Comparison of ENCODE assay signal across 19 mouse cellular contexts in genomic region chrX:48288008-48288407, GRCm38 (mm10). TPM values are rescaled to one million over a fixed set of nuclear protein-coding genes. Genes with fewer than 3 reads are reported as not detected.
DNase-seq lines count a peak whose midpoint lies in the region; ATAC-seq and TF ChIP-seq lines count a peak whose summit lies in the region.
"Had no signal": no experiment of that assay in that cellular context is flagged by ENCODE, and none has a peak within 500 bp of the region (broad histone marks: within the 10 kb centered on the region; RNA-seq: fewer than 3 reads in every experiment).

No protein-coding gene starts in this region.

- peaks cover 2% of the 10 kb centered on the region; the same call in 1 of the 2 replicates for H3K4me1 ChIP-seq in bone marrow, adult 2 months (ENCODE audit: control insufficient read depth, insufficient read depth, low read length)
- H3K4me1 ChIP-seq in liver, embryonic 15.5 days (replicated peaks) = peaks cover 49% of the 10 kb centered on the region
- H3K4me1 ChIP-seq: embryonic facial prominence, embryonic 10.5 days; heart, embryonic 13.5 days; hindbrain, embryonic 15.5 days had no signal

- TF ChIP-seq CTCF in bone marrow, adult 2 months (IDR thresholded peaks at IDR 0.05; ENCODE audit: control insufficient read depth, insufficient read depth, low read length) = no peak

- no peaks in the 10 kb centered on the region; the same call in 1 of the 2 replicates for H3K27me3 ChIP-seq in liver, embryonic 15.5 days
- H3K27me3 ChIP-seq: hindbrain, embryonic 15.5 days had no signal

- H3K9me3 ChIP-seq in liver, embryonic 15.5 days (replicated peaks) = no peaks in the 10 kb centered on the region
- H3K9me3 ChIP-seq: embryonic facial prominence, embryonic 10.5 days; forebrain, embryonic 12.5 days; heart, embryonic 13.5 days; hindbrain, embryonic 15.5 days had no signal

- no peak for TF ChIP-seq POLR2A in bone marrow, adult 2 months (IDR thresholded peaks at IDR 0.05; ENCODE audit: borderline replicate concordance, control insufficient read depth, low read depth, low read length)

- H3K27ac ChIP-seq in bone marrow, adult 2 months (ENCODE audit: control insufficient read depth, insufficient read depth, low read depth, low read length, poor library complexity) = peak overlapping the region; percentile 42; the same call in 1 of the 2 replicates
- H3K27ac ChIP-seq in liver, embryonic 15.5 days (replicated peaks) = peak overlapping the region; percentile 97
- H3K27ac ChIP-seq: embryonic facial prominence, embryonic 10.5 days; forebrain, embryonic 12.5 days; heart, embryonic 13.5 days; hindbrain, embryonic 15.5 days had no signal

- ATAC-seq in erythroid progenitor cell, adult 5-6 weeks (replicated peaks; ENCODE audit: low FRiP score, poor library complexity, severe bottlenecking) = peak; percentile 63
- ATAC-seq in liver, embryonic 15.5 days (ENCODE audit: insufficient read depth) = no peak
- ATAC-seq: forebrain, embryonic 16.5 days; inflammation-experienced regulatory T-cells, adult 6 months had no signal

- no peak overlapping the region for H3K9ac ChIP-seq in liver, embryonic 15.5 days
- H3K9ac ChIP-seq: forebrain, embryonic 12.5 days; heart, embryonic 13.5 days; hindbrain, embryonic 15.5 days had no signal

- H3K4me2 ChIP-seq in liver, embryonic 15.5 days = peak overlapping the region; percentile 38; the same call in 1 of the 2 replicates
- H3K4me2 ChIP-seq: forebrain, embryonic 12.5 days; heart, embryonic 13.5 days; hindbrain, embryonic 15.5 days had no signal

- no peaks in the 10 kb centered on the region for H3K36me3 ChIP-seq in liver, embryonic 15.5 days (replicated peaks)
- H3K36me3 ChIP-seq: embryonic facial prominence, embryonic 10.5 days; forebrain, embryonic 12.5 days; heart, embryonic 13.5 days; hindbrain, embryonic 15.5 days had no signal

- WGBS in bone marrow, adult 2 months = 78% methylated on average over 4 of the region's 4 CpGs
- 49% methylated on average over 4 of the region's 4 CpGs for WGBS in liver, embryonic 15.5 days (ENCODE audit: insufficient replicate concordance)

- peak; percentile 31 for DNase-seq in heart, adult 11 months
- DNase-seq in heart, adult 8-10 months (ENCODE audit: low spot score) = no peak
- no peak for DNase-seq in gastrocnemius, postnatal 14 days
- DNase-seq in cerebellum, adult 11-12 months = no peak
- no peak for DNase-seq in adrenal gland, adult 18-20 months (ENCODE audit: low spot score in 2 of 2)
- DNase-seq: adrenal gland, adult 2 months; cerebellum, adult 2 months; cerebellum, postnatal 10 days; gastrocnemius, postnatal 10 days; heart, postnatal 36 days had no signal

- intact Hi-C loops in gastrocnemius, postnatal 14 days (cut with DNase I; ENCODE audit: low total_unique reads) = loop anchor here (10.0 kb wide), 2 partner anchors 57 to 127 kb away; partner anchors contain the start of gene Bcorl1

- H3K4me3 ChIP-seq in bone marrow, adult 2 months (replicated peaks; ENCODE audit: control insufficient read depth, low read depth, low read length) = no peak overlapping the region
- H3K4me3 ChIP-seq in liver, embryonic 15.5 days (replicated peaks) = no peak overlapping the region
- H3K4me3 ChIP-seq: embryonic facial prominence, embryonic 10.5 days; forebrain, embryonic 12.5 days; heart, embryonic 13.5 days; hindbrain, embryonic 15.5 days had no signal

RNA-seq across cellular contexts. Expression of gene Utp14a, which starts 31.3 kb away (rescaled TPM):
- 10 to 100 TPM; 11.0 to 18.6 (median 17.0) TPM for total RNA-seq in heart, adult 8-10 months (2022)
- 20.2 and 29.7 TPM in 2 replicates for polyA plus RNA-seq in bone marrow, adult 2 months (2011; ENCODE audit: insufficient read depth, insufficient read length, low replicate concordance, missing spikeins)
- total RNA-seq in erythroid progenitor cell, adult 5-6 weeks (2015; ENCODE audit: low replicate concordance) = 5.4 and 8.4 TPM in 2 replicates
- total RNA-seq in erythroid progenitor cell, adult 5-6 weeks (2017; ENCODE audit: low replicate concordance) = 8.4 and 10.4 TPM in 2 replicates
- polyA plus RNA-seq in liver, embryonic 15.5 days (2015; fragmentation: Nextera tagmentation; extraction: Ambion mirVana) = 6.8 and 8.1 TPM in 2 replicates
- 10 to 100 TPM; 11.5 to 15.0 TPM for total RNA-seq in gastrocnemius, postnatal 14 days (2021)
- 10 to 100 TPM; 17.6 to 18.3 TPM for total RNA-seq in adrenal gland, adult 18-20 months (2021)

RNA-seq across cellular contexts. Expression of gene Bcorl1, which starts 53.1 kb away (rescaled TPM):
- total RNA-seq in heart, adult 8-10 months (2022) = 1 to 10 TPM; 4.9 to 6.1 (median 5.5) TPM
- 15.3 and 27.3 TPM in 2 replicates for polyA plus RNA-seq in bone marrow, adult 2 months (2011; ENCODE audit: insufficient read depth, insufficient read length, low replicate concordance, missing spikeins)
- 32.1 and 40.2 TPM in 2 replicates for total RNA-seq in erythroid progenitor cell, adult 5-6 weeks (2015; ENCODE audit: low replicate concordance)
- total RNA-seq in erythroid progenitor cell, adult 5-6 weeks (2017; ENCODE audit: low replicate concordance) = 86.3 and 87.1 TPM in 2 replicates
- polyA plus RNA-seq in liver, embryonic 15.5 days (2015; fragmentation: Nextera tagmentation; extraction: Ambion mirVana) = 3.6 and 3.7 TPM in 2 replicates
- total RNA-seq in gastrocnemius, postnatal 14 days (2021) = 1 to 10 TPM; 5.5 to 8.4 TPM
- 1 to 10 TPM; 8.0 to 9.1 TPM for total RNA-seq in adrenal gland, adult 18-20 months (2021)
